Mouse (Mus musculus): ENCODE measurements around the gene Prss28. TPM values are rescaled to one million over a fixed set of nuclear protein-coding genes. Genes with fewer than 3 reads are reported as not detected.

Prss28 gene
- polyA plus RNA-seq, 1 experiment from 2014 or later, result not detected

Other genes starting within 250 kb of the Prss28 start
- 10.9 and 11.5 TPM in 2 replicates for gene Tmem204, start 225.1 kb upstream of the Prss28 start, polyA plus RNA-seq (2016; fragmentation: Nextera tagmentation; extraction: Ambion mirVana)
- 54.6 TPM in 2 replicates for gene Telo2, start 192.7 kb upstream of the Prss28 start, polyA plus RNA-seq (2016; fragmentation: Nextera tagmentation; extraction: Ambion mirVana)
- gene Ptx4, start 187.9 kb upstream of the Prss28 start, polyA plus RNA-seq (2016; fragmentation: Nextera tagmentation; extraction: Ambion mirVana), result 0.30 TPM in 1 of 2 replicates, not detected in the other
- gene Clcn7, start 175.3 kb upstream of the Prss28 start, polyA plus RNA-seq (2016; fragmentation: Nextera tagmentation; extraction: Ambion mirVana), result 24.3 and 24.7 TPM in 2 replicates
- not detected in 2 replicates for gene Ccdc154, start 146.2 kb upstream of the Prss28 start, polyA plus RNA-seq (2016; fragmentation: Nextera tagmentation; extraction: Ambion mirVana)
- gene Gm38655, start 133.2 kb upstream of the Prss28 start, polyA plus RNA-seq (2016; fragmentation: Nextera tagmentation; extraction: Ambion mirVana), result not detected in 2 replicates
- gene BC003965, start 124.1 kb upstream of the Prss28 start, polyA plus RNA-seq (2016; fragmentation: Nextera tagmentation; extraction: Ambion mirVana), result 38.7 and 39.0 TPM in 2 replicates
- 8.0 and 8.3 TPM in 2 replicates for gene Unkl, start 120.2 kb upstream of the Prss28 start, polyA plus RNA-seq (2016; fragmentation: Nextera tagmentation; extraction: Ambion mirVana)
- gene Gnptg, start 68.5 kb upstream of the Prss28 start, polyA plus RNA-seq (2016; fragmentation: Nextera tagmentation; extraction: Ambion mirVana), result 57.2 and 60.0 TPM in 2 replicates
- 70.2 and 76.1 TPM in 2 replicates for gene Tsr3, start 68.5 kb upstream of the Prss28 start, polyA plus RNA-seq (2016; fragmentation: Nextera tagmentation; extraction: Ambion mirVana)
- 0.53 and 0.59 TPM in 2 replicates for gene Baiap3, start 52.3 kb upstream of the Prss28 start, polyA plus RNA-seq (2016; fragmentation: Nextera tagmentation; extraction: Ambion mirVana)
- 919 and 925 TPM in 2 replicates for gene Ube2i, start 34.0 kb upstream of the Prss28 start, polyA plus RNA-seq (2016; fragmentation: Nextera tagmentation; extraction: Ambion mirVana)
- not detected in 2 replicates for gene Prss34, start 10.3 kb upstream of the Prss28 start, polyA plus RNA-seq (2016; fragmentation: Nextera tagmentation; extraction: Ambion mirVana)
- gene Prss29, start 10.0 kb downstream of the Prss28 start, polyA plus RNA-seq (2016; fragmentation: Nextera tagmentation; extraction: Ambion mirVana), result not detected in 2 replicates
- gene Tpsab1, start 36.9 kb downstream of the Prss28 start, polyA plus RNA-seq (2016; fragmentation: Nextera tagmentation; extraction: Ambion mirVana), result not detected in 2 replicates
- not detected in 2 replicates for gene Tpsb2, start 57.7 kb downstream of the Prss28 start, polyA plus RNA-seq (2016; fragmentation: Nextera tagmentation; extraction: Ambion mirVana)
- not detected in 2 replicates for gene Tpsg1, start 60.6 kb downstream of the Prss28 start, polyA plus RNA-seq (2016; fragmentation: Nextera tagmentation; extraction: Ambion mirVana)
- gene Cacna1h, start 125.1 kb downstream of the Prss28 start, polyA plus RNA-seq (2016; fragmentation: Nextera tagmentation; extraction: Ambion mirVana), result 1.7 and 2.2 TPM in 2 replicates
- 0.18 TPM in 1 of 2 replicates, not detected in the other for gene Tekt4, start 146.0 kb downstream of the Prss28 start, polyA plus RNA-seq (2016; fragmentation: Nextera tagmentation; extraction: Ambion mirVana)
- 0.10 TPM in 1 of 2 replicates, not detected in the other for gene Sstr5, start 188.6 kb downstream of the Prss28 start, polyA plus RNA-seq (2016; fragmentation: Nextera tagmentation; extraction: Ambion mirVana)